ENCODE assay signal across 8 mouse cellular contexts in genomic region chr15:12321788-12322621, GRCm38 (mm10). TPM values are rescaled to one million over a fixed set of nuclear protein-coding genes. Genes with fewer than 3 reads are reported as not detected.
DNase-seq lines count a peak whose midpoint lies in the region; ATAC-seq lines count a peak whose summit lies in the region.

1810049J17Rik (minus strand) TSS chr15:12321899.

- peak; percentile 40 for ATAC-seq in erythroid progenitor cell, adult 5-6 weeks (replicated peaks; ENCODE audit: low FRiP score, poor library complexity, severe bottlenecking)

- intact Hi-C loops in heart, postnatal 25 days (cut with DNase I): loop anchor here (5.0 kb wide), 2 partner anchors 35 to 115 kb away; partner anchors contain the start of gene Mtmr12

- peak; percentile 46 for DNase-seq in ES-CJ7 (ENCODE audit: low read depth, low spot score)
- peak; percentile 71 for DNase-seq in adrenal gland, postnatal 10 days
- peak; percentile 25 for DNase-seq in heart, postnatal 25 days (ENCODE audit: low spot score)
- DNase-seq in layer of hippocampus, adult 8-10 months (ENCODE audit: low spot score in 2 of 2): peak; percentile 14 to 19
- peak; percentile 30 for DNase-seq in lung, postnatal 25 days (ENCODE audit: low spot score)
- peak; percentile 4 for DNase-seq in retina, postnatal 7 days (ENCODE audit: low read depth, low spot score)
- DNase-seq in urinary bladder, postnatal 25 days (ENCODE audit: low spot score): peak; percentile 40

RNA-seq across cellular contexts. Expression of gene 1810049J17Rik, which starts in this region (rescaled TPM):
- 1 to 10 TPM in 1 of 2 experiments, under 1 TPM in 1; 0.66 to 1.2 TPM for total RNA-seq in adrenal gland, postnatal 10 days (2021)
- total RNA-seq in erythroid progenitor cell, adult 5-6 weeks (2015; ENCODE audit: low replicate concordance): not detected in 2 replicates
- total RNA-seq in erythroid progenitor cell, adult 5-6 weeks (2017; ENCODE audit: low replicate concordance): not detected in 2 replicates
- 1 to 10 TPM in 1 of 2 experiments, not detected in 1; 1.1 TPM for total RNA-seq in heart, postnatal 25 days (2021)
- 1 to 10 TPM in 1 of 4 experiments, not detected in 3; 1.6 TPM for total RNA-seq in layer of hippocampus, adult 8-10 months (2022)

Comparison
In these comparisons a context has a peak if more than half of its experiments do, and no peak if none do; other contexts are left out.
1. Peak in every context shown above with its lines: DNase-seq and ATAC-seq.
2. Peak in ATAC-seq in erythroid progenitor cell, adult 5-6 weeks; RNA of the gene not detected or under 1 TPM.
3. DNase-seq: peak in every context shown above with its lines; median percentile 71 in adrenal gland, postnatal 10 days; 46 in ES-CJ7; 40 in urinary bladder, postnatal 25 days; 30 in lung, postnatal 25 days; 25 in heart, postnatal 25 days; 16 in layer of hippocampus, adult 8-10 months; 4 in retina, postnatal 7 days.